Mouse (Mus musculus): ENCODE measurements at regions not wholly inside any gene's neighbourhood (a gene's known extent, or its start where the extent isn't known, plus 50 kb on each side); places are given as distances from the start of the nearest gene placed in this dataset.

DNA sequence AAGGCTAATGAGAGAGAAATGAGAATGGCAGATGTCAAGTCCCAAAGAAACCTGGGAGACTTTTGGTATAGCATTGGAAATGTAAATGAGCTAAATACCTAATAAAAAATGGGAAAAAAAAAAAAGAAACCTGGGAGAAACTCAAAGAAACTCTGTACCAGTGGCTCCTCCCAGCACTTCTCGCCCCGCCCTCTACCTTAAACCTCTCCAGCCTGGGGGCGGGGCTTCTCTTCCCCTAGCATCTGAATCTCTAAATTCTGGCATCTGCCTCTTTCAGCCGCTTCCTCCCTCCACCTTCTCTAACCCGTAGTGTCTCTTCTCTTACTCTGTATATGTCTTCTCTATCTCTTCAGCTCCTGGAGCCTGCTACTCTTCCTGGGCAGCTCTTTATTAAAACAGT, 53.2 kb downstream of the Gpr6 start:
- ATAC-seq (ENCODE audit: low TSS enrichment) = no peak

DNA sequence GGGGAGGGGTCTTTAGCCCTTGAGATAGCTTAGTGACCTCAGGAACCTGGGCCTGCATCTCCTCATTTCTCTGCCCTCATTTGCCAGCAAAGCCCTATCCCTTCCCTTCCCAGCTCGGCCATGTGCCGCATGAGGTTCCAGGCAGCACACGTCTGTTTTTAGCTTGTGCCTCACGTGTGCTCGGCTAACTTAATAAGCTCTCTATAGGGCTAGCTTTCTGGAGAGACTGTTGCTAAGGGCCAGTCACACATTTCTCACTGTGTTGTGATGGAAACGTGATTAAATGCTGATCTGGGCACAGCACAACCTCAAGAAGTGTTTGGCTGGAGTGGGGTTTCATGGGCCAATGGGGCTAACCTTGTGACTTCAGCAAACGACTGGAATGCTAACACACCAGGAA, 55.5 kb downstream of the Gpr6 start:
- no peak for ATAC-seq (ENCODE audit: low TSS enrichment)

DNA sequence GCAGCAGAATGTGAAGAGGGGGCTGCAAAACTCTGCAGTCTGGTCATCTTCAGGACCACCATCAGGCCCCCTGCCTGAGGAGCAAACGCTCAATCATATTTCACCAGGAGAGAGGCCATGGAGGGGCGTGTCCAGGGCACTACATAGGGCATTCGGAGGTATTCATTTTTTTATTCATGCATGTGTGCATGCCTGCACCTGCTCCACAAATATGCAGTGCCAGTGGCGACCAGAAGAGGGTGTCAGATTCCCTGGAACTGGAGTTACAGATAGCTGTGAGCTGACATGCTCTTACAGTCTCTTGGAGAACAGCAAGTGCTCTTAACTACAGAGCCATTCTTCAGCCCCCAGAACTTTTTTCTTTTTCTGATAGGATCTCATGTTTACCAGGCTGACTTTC, 56.4 kb downstream of the Gpr6 start:
- peak; percentile 85 for ATAC-seq (ENCODE audit: low TSS enrichment)

DNA sequence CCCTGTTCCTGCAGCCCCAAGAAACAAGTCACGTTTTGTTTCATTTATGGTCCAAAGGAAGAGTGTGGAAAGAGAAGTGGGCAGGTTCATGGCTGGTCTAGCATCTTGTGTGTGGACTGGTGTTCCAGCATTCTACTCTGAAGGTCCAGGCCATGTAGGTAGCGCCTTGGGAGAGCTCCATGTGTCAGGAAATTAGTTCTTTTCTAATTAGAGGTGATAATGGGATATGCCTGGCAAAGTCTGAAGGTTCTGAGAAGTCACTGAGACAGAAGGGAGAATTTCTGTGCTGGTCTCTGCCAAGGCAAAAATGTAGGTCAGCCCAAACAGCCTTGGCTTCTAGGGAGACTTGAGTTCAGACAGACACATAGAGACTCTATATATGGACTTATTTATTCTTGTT, 61.5 kb downstream of the Gpr6 start:
- ATAC-seq (ENCODE audit: low TSS enrichment) = no peak

DNA sequence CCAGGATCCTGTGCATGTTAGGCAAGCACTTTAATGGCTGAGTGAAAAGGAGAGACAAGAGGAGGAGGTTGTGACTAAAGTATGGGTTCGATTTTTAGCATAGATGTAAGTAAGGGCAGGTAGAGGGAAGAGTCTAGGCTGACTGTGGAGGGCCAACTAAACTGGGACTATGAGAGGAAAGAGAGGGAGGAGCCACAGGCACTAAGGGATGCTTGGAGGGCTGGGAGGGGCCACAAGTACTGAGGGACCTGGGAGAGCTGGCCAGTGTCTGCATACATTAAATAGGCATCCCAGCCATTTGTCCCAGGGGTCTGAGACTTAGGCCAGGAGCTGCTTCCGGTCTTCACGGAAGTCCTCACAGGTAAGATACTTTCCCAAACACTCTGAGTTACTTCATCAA, 64.2 kb downstream of the Gpr6 start:
- ATAC-seq (ENCODE audit: low TSS enrichment) = no peak

DNA sequence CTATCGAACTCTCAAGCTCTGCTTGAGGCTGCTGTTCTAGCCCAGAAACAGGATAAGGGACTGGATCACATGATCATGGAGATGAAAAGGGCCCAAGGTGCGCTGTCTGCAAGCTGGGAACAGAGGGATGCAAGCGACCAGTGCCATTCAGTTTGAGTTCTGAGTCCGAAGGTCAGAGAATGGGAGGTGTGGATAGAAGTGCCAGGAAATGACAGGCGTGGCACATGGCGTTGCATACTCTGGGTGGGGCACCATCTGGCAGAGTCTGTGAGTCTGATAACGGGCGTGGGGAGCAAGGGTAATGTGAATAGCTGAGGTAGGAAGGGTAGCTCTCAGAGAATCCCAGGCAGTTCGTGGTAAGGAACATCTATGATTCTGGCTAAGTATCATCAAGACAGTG, 65.5 kb downstream of the Gpr6 start:
- no peak for ATAC-seq (ENCODE audit: low TSS enrichment)

DNA sequence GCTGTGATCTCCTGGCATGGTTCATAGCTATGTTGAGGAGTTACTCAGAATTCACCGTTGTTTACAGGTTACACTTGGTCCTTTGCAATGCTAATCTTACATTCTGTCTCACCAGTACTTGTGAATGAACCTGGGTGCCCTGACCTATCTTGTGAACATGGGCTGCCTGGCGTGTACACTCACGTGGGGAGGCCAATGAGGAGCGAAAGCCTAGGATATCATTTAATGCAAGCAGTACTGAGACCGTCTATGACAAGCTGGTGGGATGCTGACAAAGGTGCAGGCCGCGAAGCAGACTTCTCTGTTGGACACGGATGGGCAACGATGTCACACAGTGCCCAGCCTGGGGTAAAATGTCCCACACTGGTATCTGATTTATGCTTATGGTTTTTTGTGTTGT, 66.3 kb downstream of the Gpr6 start:
- ATAC-seq (ENCODE audit: low TSS enrichment) = no peak

DNA sequence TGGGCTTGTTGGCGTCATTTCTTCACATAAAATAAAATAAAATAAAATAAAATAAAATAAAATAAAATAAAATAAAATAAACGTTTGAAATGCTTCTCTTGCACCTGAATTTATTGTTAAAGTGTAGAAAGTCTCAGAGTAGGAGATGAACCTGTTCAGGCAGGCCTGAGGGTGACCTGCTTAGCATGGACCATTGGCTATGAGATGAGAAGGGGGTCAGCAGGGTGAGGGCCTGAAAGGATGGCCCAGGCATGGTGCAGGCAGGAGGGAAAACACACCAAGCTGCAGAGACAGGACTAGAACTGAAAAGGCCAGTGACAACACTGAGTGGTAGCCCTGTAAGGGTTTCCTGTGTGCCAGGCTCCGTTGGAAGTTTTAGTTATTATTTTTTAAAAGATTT, 67.3 kb downstream of the Gpr6 start:
- ATAC-seq (ENCODE audit: low TSS enrichment) = no peak

DNA sequence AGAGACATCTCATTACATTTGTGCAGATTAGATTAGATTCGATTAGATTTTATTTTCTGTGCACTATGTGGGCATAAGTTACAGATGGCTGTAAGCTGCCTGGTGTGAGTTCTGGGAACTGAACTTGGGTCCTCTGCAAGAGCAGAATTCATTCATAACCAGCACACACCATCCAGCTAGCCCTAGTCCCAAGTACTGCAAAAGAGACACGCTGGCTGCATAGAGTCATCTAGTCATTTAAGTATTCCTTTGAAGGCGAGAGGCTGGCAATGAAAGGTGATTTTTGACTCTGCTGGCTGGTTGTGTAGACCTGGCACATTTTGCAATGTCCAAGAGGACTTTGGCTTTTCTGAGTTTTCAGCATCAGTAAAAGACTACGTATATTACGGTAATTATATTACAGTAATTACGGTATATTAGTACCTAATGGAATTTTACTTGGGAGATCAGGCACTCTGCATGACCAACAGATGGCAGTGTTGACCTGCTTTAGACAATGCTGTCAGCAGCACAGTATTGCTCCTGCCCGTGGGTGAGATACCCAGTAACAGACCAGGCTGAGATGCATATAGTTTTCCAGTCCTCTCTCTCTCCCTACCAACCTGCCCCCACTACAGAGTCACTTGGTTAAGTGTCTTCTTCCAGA, 67.9 kb downstream of the Gpr6 start:
- ATAC-seq (ENCODE audit: low TSS enrichment) = peak; percentile 88

DNA sequence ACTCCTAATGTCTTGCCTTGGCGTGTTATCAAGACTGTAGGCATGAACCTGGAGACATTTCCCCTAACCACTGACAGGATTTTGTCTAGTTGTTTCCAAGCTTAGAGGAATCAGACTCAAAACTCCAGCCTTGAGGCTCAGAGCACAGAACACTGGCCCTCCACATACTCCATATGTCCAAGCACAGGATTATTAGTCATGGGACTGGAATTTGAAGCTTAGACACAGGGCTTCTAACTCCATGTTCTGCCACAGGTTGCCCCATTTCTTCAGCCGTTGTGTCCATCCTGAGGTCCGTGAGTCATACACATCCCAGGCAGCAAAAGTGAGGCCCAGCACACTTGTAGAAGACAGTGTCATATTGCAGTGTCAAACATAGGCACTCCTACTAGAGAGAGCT, 68.9 kb downstream of the Gpr6 start:
- ATAC-seq (ENCODE audit: low TSS enrichment) = no peak

DNA sequence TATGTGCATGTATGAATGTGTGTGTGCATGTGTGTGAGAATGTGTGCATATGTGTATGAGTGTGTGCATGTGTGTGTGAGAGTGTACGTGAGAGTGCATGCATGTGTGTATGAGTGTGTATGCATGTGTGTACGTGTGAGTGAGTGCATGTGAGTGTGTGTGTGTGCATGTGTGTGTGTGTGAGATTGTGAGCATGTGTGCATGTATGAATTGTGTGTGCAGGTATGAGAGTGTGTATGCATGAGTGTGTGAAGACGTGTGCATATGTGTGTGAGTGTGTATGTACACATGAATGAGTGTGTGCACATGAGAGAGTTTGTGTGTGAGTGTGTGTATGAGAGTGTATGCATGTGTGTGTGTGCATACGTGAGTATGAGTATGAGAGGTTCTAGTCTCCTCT, 71.1 kb downstream of the Gpr6 start:
- ATAC-seq (ENCODE audit: low TSS enrichment) = no peak

DNA sequence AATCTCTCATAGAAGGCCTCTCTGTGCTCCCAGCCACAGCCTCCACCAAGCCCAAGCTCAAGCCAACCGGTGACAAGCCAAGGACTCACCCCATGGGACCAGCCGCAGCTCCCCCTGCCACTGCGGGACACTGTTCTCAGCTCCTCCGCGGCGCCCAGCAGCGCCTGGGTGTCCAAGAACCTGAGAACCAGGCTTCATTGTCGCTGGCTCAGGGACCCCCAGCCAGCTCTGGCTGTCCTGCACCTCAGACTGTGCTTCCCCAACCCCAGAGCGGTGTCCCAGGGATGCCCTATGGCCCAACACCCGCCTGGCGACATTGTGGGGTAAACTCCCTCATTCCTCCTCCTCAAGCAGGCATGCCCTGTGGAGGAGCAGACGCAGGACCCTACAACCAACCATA, 72.6 kb downstream of the Gpr6 start:
- no peak for ATAC-seq (ENCODE audit: low TSS enrichment)

DNA sequence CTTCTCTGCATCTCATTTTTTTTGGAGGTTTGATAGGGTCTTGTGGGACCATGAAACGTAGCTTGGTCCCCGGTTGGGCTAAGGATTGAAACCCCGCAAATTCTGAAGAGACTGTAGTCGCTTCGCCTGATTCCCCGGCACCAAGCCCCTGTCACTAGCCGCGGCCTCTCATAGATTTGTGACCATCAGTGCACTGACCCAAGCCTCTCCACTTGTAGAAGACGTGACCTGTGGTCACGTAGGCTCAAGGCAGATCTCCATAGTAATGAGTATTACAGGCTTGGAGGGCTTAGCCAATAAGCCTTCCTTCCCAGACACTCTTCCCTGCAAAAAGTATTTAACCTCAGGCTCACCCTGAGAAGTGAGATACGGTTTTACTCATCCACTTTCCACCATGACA, 73.3 kb downstream of the Gpr6 start:
- no peak for ATAC-seq (ENCODE audit: low TSS enrichment)

DNA sequence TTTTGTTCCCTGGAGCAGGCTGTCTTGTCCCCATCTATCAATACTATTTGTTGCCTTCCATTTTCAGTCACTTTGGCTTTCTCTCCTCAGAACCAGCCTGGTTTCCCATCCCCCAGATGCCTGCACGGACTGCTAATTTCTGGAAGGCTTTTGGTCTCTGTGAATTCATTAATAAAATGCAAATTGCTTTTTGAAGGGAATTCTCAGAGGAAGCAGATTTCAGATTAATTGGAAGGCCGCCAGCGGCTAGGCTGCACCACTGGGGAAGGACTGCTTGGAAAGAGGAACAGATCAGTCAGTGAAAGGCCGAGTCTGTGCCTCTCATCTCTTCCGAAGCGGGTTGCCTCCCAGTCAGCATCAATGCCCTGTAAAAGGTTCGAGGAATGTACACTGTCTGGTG, 73.8 kb downstream of the Gpr6 start:
- no peak for ATAC-seq (ENCODE audit: low TSS enrichment)

DNA sequence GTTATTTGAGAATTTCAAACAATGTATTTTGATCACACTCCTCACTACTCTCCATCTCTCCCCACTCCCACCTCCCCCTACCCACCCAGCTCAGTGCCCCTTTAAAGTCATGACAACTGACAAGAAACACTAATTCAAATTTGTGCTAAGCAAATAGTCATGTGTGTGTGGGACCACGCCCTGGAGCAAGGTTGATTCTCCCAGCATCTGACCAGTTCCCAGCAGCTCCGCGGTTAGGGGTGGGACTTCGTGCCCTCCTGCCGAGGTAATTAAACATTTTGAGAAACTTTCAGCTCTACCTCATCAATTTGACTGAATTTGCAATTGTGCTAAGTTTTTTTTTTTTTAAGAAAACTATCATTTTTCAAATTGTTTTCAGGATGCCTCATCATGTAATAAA, 74.5 kb downstream of the Gpr6 start:
- ATAC-seq (ENCODE audit: low TSS enrichment) = no peak
